Mouse (Mus musculus): Measurements from ENCODE around the gene Zfp354b. TPM values are rescaled to one million over a fixed set of nuclear protein-coding genes. Genes with fewer than 3 reads are reported as not detected.

The Zfp354b gene
- total RNA-seq, 2 experiments from 2014 or later = not detected

GRCm38 (mm10) chr11:50886933-50887293 is 44.5 kb downstream of the Zfp354b start:
- no peak for ATAC-seq (replicated peaks; ENCODE audit: poor library complexity, severe bottlenecking)

GRCm38 (mm10) chr11:50886231-50886932 is 45.1 kb downstream of the Zfp354b start:
- no peak for ATAC-seq (replicated peaks; ENCODE audit: poor library complexity, severe bottlenecking)

GRCm38 (mm10) chr11:50883756-50884155 is 47.7 kb downstream of the Zfp354b start:
- ATAC-seq (replicated peaks; ENCODE audit: poor library complexity, severe bottlenecking) = no peak

- no peak for ATAC-seq (replicated peaks; ENCODE audit: poor library complexity, severe bottlenecking)
These were observed 52.8 kb downstream of the Zfp354b start for GRCm38 (mm10) chr11:50878641-50879040.

Other genes with a start within 250 kb of the Zfp354b start
- gene Zfp354c, start 103.9 kb downstream of the Zfp354b start, total RNA-seq (2014; fragmentation: Nextera tagmentation) = 0.15 and 2.3 TPM in 2 replicates
- 0.60 and 1.4 TPM in 2 replicates for gene Zfp354c, start 103.9 kb downstream of the Zfp354b start, total RNA-seq (2017)
- gene Zfp879, start 90.1 kb downstream of the Zfp354b start, total RNA-seq (2014; fragmentation: Nextera tagmentation) = not detected in 2 replicates
- 0.30 and 0.77 TPM in 2 replicates for gene Zfp879, start 90.1 kb downstream of the Zfp354b start, total RNA-seq (2017)
- not detected in 2 replicates for gene Grm6, start 80.9 kb downstream of the Zfp354b start, total RNA-seq (2014; fragmentation: Nextera tagmentation)
- gene Grm6, start 80.9 kb downstream of the Zfp354b start, total RNA-seq (2017) = not detected in 2 replicates
- not detected in 2 replicates for gene Zfp454, start 44.0 kb downstream of the Zfp354b start, total RNA-seq (2014; fragmentation: Nextera tagmentation)
- gene Zfp454, start 44.0 kb downstream of the Zfp354b start, total RNA-seq (2017) = not detected in 2 replicates
- 2.4 and 4.0 TPM in 2 replicates for gene Zfp2, start 15.5 kb downstream of the Zfp354b start, total RNA-seq (2014; fragmentation: Nextera tagmentation)
- gene Zfp2, start 15.5 kb downstream of the Zfp354b start, total RNA-seq (2017) = 1.3 and 2.0 TPM in 2 replicates
- gene 4933414I15Rik, start 12.1 kb upstream of the Zfp354b start, total RNA-seq (2014; fragmentation: Nextera tagmentation) = not detected in 2 replicates
- not detected in 2 replicates for gene 4933414I15Rik, start 12.1 kb upstream of the Zfp354b start, total RNA-seq (2017)
- not detected in 2 replicates for gene Prop1, start 22.1 kb upstream of the Zfp354b start, total RNA-seq (2014; fragmentation: Nextera tagmentation)
- not detected in 2 replicates for gene Prop1, start 22.1 kb upstream of the Zfp354b start, total RNA-seq (2017)
- not detected in 2 replicates for gene Olfr1378, start 34.9 kb upstream of the Zfp354b start, total RNA-seq (2014; fragmentation: Nextera tagmentation)
- not detected in 2 replicates for gene Olfr1378, start 34.9 kb upstream of the Zfp354b start, total RNA-seq (2017)
- gene Olfr1377, start 50.3 kb upstream of the Zfp354b start, total RNA-seq (2014; fragmentation: Nextera tagmentation) = not detected in 2 replicates
- gene Olfr1377, start 50.3 kb upstream of the Zfp354b start, total RNA-seq (2017) = not detected in 2 replicates
- not detected in 2 replicates for gene Olfr51, start 72.0 kb upstream of the Zfp354b start, total RNA-seq (2014; fragmentation: Nextera tagmentation)
- not detected in 2 replicates for gene Olfr51, start 72.0 kb upstream of the Zfp354b start, total RNA-seq (2017)
- not detected in 2 replicates for gene Olfr54, start 82.6 kb upstream of the Zfp354b start, total RNA-seq (2014; fragmentation: Nextera tagmentation)
- not detected in 2 replicates for gene Olfr54, start 82.6 kb upstream of the Zfp354b start, total RNA-seq (2017)
- not detected in 2 replicates for gene Olfr1375, start 116.5 kb upstream of the Zfp354b start, total RNA-seq (2014; fragmentation: Nextera tagmentation)
- gene Olfr1375, start 116.5 kb upstream of the Zfp354b start, total RNA-seq (2017) = not detected in 2 replicates
- gene Zfp354a, start 127.6 kb upstream of the Zfp354b start, total RNA-seq (2014; fragmentation: Nextera tagmentation) = 0.83 TPM in 1 of 2 replicates, not detected in the other
- gene Zfp354a, start 127.6 kb upstream of the Zfp354b start, total RNA-seq (2017) = not detected in 2 replicates